Mouse (Mus musculus) ES-E14 (cell line): ENCODE measurements around the gene Nfib.

ENCODE experiments used
- CHD2 ChIP-seq: IDR thresholded peaks from 2 replicates; pipeline ENCODE4 v1.6.1; 2014; ENCODE audit warnings: mild to moderate bottlenecking, low read depth, low read length, inconsistent platforms
- ZNF384 ChIP-seq: IDR thresholded peaks from 2 replicates; pipeline ENCODE4 v1.6.1; 2012; ENCODE audit warnings: low read depth, low read length, inconsistent platforms

GRCm38 (mm10) chr4:82548247-82548646, 157.3 kb downstream of the Nfib start:
- TF ChIP-seq CHD2 (no peak), ZNF384 (no peak)
